Mouse (Mus musculus) urinary bladder, postnatal 25 days (tissue): ENCODE measurements around the gene Atp6v1c2.

Experiments used
- DNase-seq: peaks from one replicate; pipeline ENCODE4 v3.0.0; 2022; ENCODE audit warnings: low spot score

The Atp6v1c2 gene

GRCm38 (mm10) chr12:17329259-17329658 is at the start of gene Atp6v1c2:
Gene Atp6v1c2 (minus strand): TSS chr12:17329359.
- DNase-seq, result no peak

- DNase-seq, result no peak
Measured at GRCm38 (mm10) chr12:17376521-17376920, 47.4 kb upstream of the Atp6v1c2 start.

- DNase-seq, result no peak
Measured at GRCm38 (mm10) chr12:17375243-17375642, 46.1 kb upstream of the Atp6v1c2 start.

GRCm38 (mm10) chr12:17373470-17373975 is 44.4 kb upstream of the Atp6v1c2 start:
- no peak for DNase-seq

GRCm38 (mm10) chr12:17372696-17373095 is 43.5 kb upstream of the Atp6v1c2 start:
- no peak for DNase-seq

GRCm38 (mm10) chr12:17371589-17372235 is 42.6 kb upstream of the Atp6v1c2 start:
- no peak for DNase-seq

- DNase-seq, result no peak
Measured at GRCm38 (mm10) chr12:17369551-17370325, 40.6 kb upstream of the Atp6v1c2 start.

- DNase-seq, result no peak
Measured at GRCm38 (mm10) chr12:17369111-17369510, 40.0 kb upstream of the Atp6v1c2 start.

GRCm38 (mm10) chr12:17366981-17367380 is 37.8 kb upstream of the Atp6v1c2 start:
- DNase-seq, result peak; percentile 32

GRCm38 (mm10) chr12:17362316-17362715 is 33.2 kb upstream of the Atp6v1c2 start:
- no peak for DNase-seq

GRCm38 (mm10) chr12:17360650-17361049 is 31.5 kb upstream of the Atp6v1c2 start:
- no peak for DNase-seq

- DNase-seq, result no peak
Measured at GRCm38 (mm10) chr12:17360104-17360503, 30.9 kb upstream of the Atp6v1c2 start.

GRCm38 (mm10) chr12:17358981-17359380 is 29.8 kb upstream of the Atp6v1c2 start:
- no peak for DNase-seq

GRCm38 (mm10) chr12:17357795-17358194 is 28.6 kb upstream of the Atp6v1c2 start:
- no peak for DNase-seq

GRCm38 (mm10) chr12:17356853-17357252 is 27.7 kb upstream of the Atp6v1c2 start:
- no peak for DNase-seq

- no peak for DNase-seq
Measured at GRCm38 (mm10) chr12:17350106-17350505, 20.9 kb upstream of the Atp6v1c2 start.

- DNase-seq, result peak; percentile 85
Measured at GRCm38 (mm10) chr12:17348048-17349036, 19.2 kb upstream of the Atp6v1c2 start, which contains the start of gene Nol10. Gene Nol10 (plus strand): TSS chr12:17348458.

GRCm38 (mm10) chr12:17347327-17348047 is 18.3 kb upstream of the Atp6v1c2 start:
- peak; percentile 9 for DNase-seq

GRCm38 (mm10) chr12:17339114-17339905 is 10.2 kb upstream of the Atp6v1c2 start:
- no peak for DNase-seq

GRCm38 (mm10) chr12:17338338-17338737 is 9.2 kb upstream of the Atp6v1c2 start:
- no peak for DNase-seq
